Mouse (Mus musculus) liver, postnatal 0 days (tissue): ENCODE results near the gene Aig1. TPM values are rescaled to one million over a fixed set of nuclear protein-coding genes. Genes with fewer than 3 reads are reported as not detected.
A peak's percentile ranks its signal among the peaks of the same experiment; 100 is the strongest.
"Not testable (repeated sequence)": the region's sequence is repeated elsewhere in the genome, so short reads cannot be mapped to it uniquely, and the experiment has no call there.

Experiments used
- ATAC-seq: fragments of 200-750 bp; cut with Nextera tagmentation; 2 replicates; pipeline ENCODE4 v1.8.0; 2017; ENCODE audit warnings: mild to moderate bottlenecking, moderate library complexity
- DNase-seq: peaks from one replicate; pipeline ENCODE4 v3.0.0-alpha.2; 2016
- H3K27ac ChIP-seq: fragments of 300-500 bp; sonication (generic); 2 replicates; pipeline ENCODE4 v1.5.1; 2014; ENCODE audit warnings: antibody characterized with exemption, moderate library complexity, mild to moderate bottlenecking, low read depth
- H3K27me3 ChIP-seq: fragments of 300-500 bp; sonication (generic); 2 replicates; pipeline ENCODE4 v1.6.1; 2014; ENCODE audit warnings: low read length, control low read depth, mixed read lengths; ENCODE audit not compliant: insufficient read depth
- H3K36me3 ChIP-seq: fragments of 300-500 bp; sonication (generic); replicated peaks from 2 replicates; pipeline ENCODE4 v1.6.1; 2014; ENCODE audit warnings: mild to moderate bottlenecking, control low read depth, low read length, moderate library complexity, mixed read lengths; ENCODE audit not compliant: insufficient read depth
- H3K4me1 ChIP-seq: fragments of 300-500 bp; sonication (generic); 2 replicates; pipeline ENCODE4 v1.6.1; 2014; ENCODE audit warnings: antibody characterized with exemption, mild to moderate bottlenecking, control low read depth; ENCODE audit not compliant: insufficient read depth
- H3K4me2 ChIP-seq: fragments of 300-500 bp; sonication (generic); 2 replicates; pipeline ENCODE4 v1.6.1; 2014; ENCODE audit warnings: low read depth, mild to moderate bottlenecking, low read length, moderate library complexity, mixed read lengths
- H3K4me3 ChIP-seq: fragments of 300-500 bp; sonication (generic); 2 replicates; pipeline ENCODE4 v1.5.1; 2014; ENCODE audit warnings: low read depth, low read length
- H3K9ac ChIP-seq: fragments of 300-500 bp; sonication (generic); replicated peaks from 2 replicates; pipeline ENCODE4 v1.6.1; 2014; ENCODE audit warnings: mild to moderate bottlenecking, moderate library complexity
- H3K9me3 ChIP-seq: fragments of 300-500 bp; sonication (generic); 2 replicates; pipeline ENCODE4 v1.6.1; 2016; ENCODE audit warnings: mild to moderate bottlenecking, control low read depth, low read length, mixed read lengths
- CTCF ChIP-seq: sonication (generic); IDR thresholded peaks from 2 replicates; pipeline ENCODE4 v1.5.1; 2016; ENCODE audit warnings: antibody characterized with exemption, low read depth
- EP300 ChIP-seq: IDR thresholded peaks from 2 replicates; pipeline ENCODE4 v1.6.1; 2016; ENCODE audit warnings: antibody characterized with exemption, low read depth, mild to moderate bottlenecking
- WGBS: fragments of 180-500 bp; shearing (Covaris S2); extraction: QIAGEN DNeasy Blood & Tissue Kit; methylation state at CpG from one replicate; pipeline ENCODE4 v1.1.7; 2014; ENCODE audit not compliant: insufficient replicate concordance; 5-methylcytosine and 5-hydroxymethylcytosine counted together
- polyA plus RNA-seq: library from polyadenylated mRNA; unstranded; fragments of >200 nt; fragmentation: Nextera tagmentation; extraction: Ambion mirVana; gene quantifications from 2 replicates; pipeline ENCODE4 v1.2.1, GENCODE M21; 2015

The Aig1 gene
- polyA plus RNA-seq, result 24.6 and 27.6 TPM in 2 replicates

GRCm38 (mm10) chr10:13868371-13869321 lies at the start of gene Aig1:
Gene Aig1, minus strand, starts transcription at chr10:13868980.
- Histone ChIP-seq H3K4me2 (peak within 1 kb of the TSS; percentile 80), H3K9me3 (no peaks in the 10 kb centered on the region), H3K4me1 (peaks cover 20% of the 10 kb centered on the region), H3K9ac (peak within 1 kb of the TSS; percentile 64), H3K27ac (peak within 1 kb of the TSS; percentile 90), H3K36me3 (no peaks in the 10 kb centered on the region), H3K4me3 (peak within 1 kb of the TSS; percentile 67), H3K27me3 (no peaks in the 10 kb centered on the region)
- TF ChIP-seq EP300 (no peak), CTCF (no peak)
- DNase-seq (peak; percentile 80), ATAC-seq (peak; percentile 86)
- 5% methylated on average over 29 of the region's 77 CpGs for WGBS

DNA sequence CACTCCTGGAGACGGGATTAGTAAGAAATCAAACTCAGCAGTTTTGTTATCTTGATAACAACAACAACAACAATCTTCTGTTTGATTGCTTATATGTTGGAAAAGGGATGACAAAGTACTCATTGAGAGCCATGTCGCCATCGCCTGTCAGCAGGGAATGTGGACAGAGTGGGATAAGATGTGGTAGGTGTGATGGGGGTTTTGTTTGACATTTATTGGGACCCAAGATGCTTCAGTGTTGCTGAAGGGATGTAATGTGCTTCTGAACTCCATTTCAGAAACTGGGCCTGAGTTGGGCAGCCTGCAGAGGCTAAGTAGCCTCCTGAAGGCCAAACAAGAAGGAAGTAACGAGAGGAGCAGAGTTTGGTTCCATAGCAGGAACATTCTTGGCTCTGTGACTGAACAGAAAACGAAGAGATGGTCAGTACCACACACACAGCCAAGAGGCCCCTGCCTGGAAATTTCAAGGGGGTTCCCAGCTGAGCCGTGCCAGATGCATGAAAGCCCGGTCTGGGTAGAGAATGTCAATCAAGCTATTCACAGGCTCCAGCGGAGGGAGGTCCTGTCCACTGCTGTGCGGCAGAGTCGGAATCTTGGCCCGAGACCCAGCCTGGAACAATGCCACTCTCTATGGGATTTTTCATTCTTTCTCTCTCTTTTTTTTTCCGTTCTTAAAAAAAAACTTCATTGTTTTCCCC lies 48.0 kb upstream of the Aig1 start:
- TF ChIP-seq EP300, result no peak
- no peak for TF ChIP-seq CTCF
- Histone ChIP-seq H3K4me2 (no peak overlapping the region), H3K36me3 (no peaks in the 10 kb centered on the region), H3K9ac (no peak overlapping the region), H3K9me3 (no peaks in the 10 kb centered on the region), H3K4me3 (no peak overlapping the region), H3K4me1 (no peaks in the 10 kb centered on the region), H3K27ac (no peak overlapping the region), H3K27me3 (no peaks in the 10 kb centered on the region)
- DNase-seq (no peak), ATAC-seq (no peak)
- 68% methylated on average over 12 of the region's 12 CpGs for WGBS

- Histone ChIP-seq H3K9me3 (no peaks in the 10 kb centered on the region), H3K27ac (no peak overlapping the region), H3K4me1 (no peaks in the 10 kb centered on the region), H3K4me2 (no peak overlapping the region), H3K4me3 (no peak overlapping the region), H3K9ac (no peak overlapping the region), H3K36me3 (no peaks in the 10 kb centered on the region), H3K27me3 (no peaks in the 10 kb centered on the region)
- TF ChIP-seq CTCF, result no peak
- no peak for TF ChIP-seq EP300
- WGBS, result 79% methylated on average over 3 of the region's 3 CpGs
- no peak for DNase-seq
- ATAC-seq, result no peak
Observed at GRCm38 (mm10) chr10:13915211-13915610, 46.4 kb upstream of the Aig1 start.

DNA sequence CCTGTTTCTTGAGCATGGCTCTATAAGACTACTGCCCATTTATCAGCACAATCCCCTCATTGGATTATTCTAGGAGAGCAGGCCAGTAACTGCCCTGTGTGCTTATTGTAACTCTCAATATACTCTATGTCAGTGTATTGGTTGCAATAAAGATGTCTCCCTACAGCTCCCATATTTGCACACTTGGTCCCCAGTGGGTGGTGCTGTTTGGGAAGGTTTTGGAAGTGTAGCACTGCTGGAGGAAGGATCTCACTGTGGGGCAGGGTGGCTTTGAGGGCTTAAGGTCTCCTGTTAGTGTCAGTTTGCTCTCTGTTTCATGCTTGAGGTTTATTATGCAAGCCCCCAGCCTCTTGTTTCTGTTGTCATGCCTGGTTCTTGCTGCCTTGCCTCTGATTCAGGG lies 44.9 kb upstream of the Aig1 start:
- H3K4me3 ChIP-seq, result no peak overlapping the region
- ATAC-seq (no peak), DNase-seq (no peak)
- peak; percentile 46 for TF ChIP-seq CTCF
- no peak for TF ChIP-seq EP300
- no peaks in the 10 kb centered on the region for H3K36me3 ChIP-seq
- H3K9ac ChIP-seq, result no peak overlapping the region
- no peaks in the 10 kb centered on the region for H3K27me3 ChIP-seq
- no peaks in the 10 kb centered on the region for H3K9me3 ChIP-seq
- H3K4me1 ChIP-seq, result no peaks in the 10 kb centered on the region
- no peak overlapping the region for H3K4me2 ChIP-seq
- H3K27ac ChIP-seq, result no peak overlapping the region

- no peak overlapping the region for H3K4me2 ChIP-seq
- WGBS, result 60% methylated on average over 8 of the region's 8 CpGs
- no peaks in the 10 kb centered on the region for H3K4me1 ChIP-seq
- H3K36me3 ChIP-seq, result no peaks in the 10 kb centered on the region
- no peak overlapping the region for H3K27ac ChIP-seq
- DNase-seq (no peak), ATAC-seq (no peak)
- H3K4me3 ChIP-seq, result no peak overlapping the region
- peaks cover 3% of the 10 kb centered on the region; the same call in 1 of the 2 replicates for H3K9me3 ChIP-seq
- no peaks in the 10 kb centered on the region for H3K27me3 ChIP-seq
- TF ChIP-seq EP300 (no peak), CTCF (no peak)
- no peak overlapping the region for H3K9ac ChIP-seq
Observed at GRCm38 (mm10) chr10:13906261-13906741, 37.5 kb upstream of the Aig1 start.

GRCm38 (mm10) chr10:13905618-13906017 lies 36.8 kb upstream of the Aig1 start:
- TF ChIP-seq CTCF (no peak), EP300 (no peak)
- no peak overlapping the region for H3K4me2 ChIP-seq

DNA sequence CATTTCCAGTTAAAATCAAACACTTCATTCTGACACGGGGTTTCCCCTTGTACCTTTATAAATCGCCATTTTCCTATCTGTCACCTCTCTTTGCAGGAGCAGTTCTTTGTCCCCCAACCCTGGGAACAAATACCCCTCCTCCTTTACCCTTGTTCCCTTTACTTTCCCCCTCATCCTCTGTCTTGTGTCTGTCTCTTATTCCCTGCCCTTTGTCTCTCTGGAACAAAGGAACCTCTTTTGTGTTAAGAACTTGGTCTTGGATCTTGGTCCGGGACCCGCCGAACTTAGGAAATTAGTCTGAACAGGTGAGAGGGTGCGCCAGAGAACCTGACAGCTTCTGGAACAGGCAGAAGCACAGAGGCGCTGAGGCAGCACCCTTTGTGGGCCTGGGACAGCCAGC lies 24.0 kb upstream of the Aig1 start:
- not testable (repeated sequence) for H3K4me3 ChIP-seq, DNase-seq, H3K9ac ChIP-seq, H3K36me3 ChIP-seq, H3K27ac ChIP-seq, ATAC-seq, H3K4me2 ChIP-seq, H3K4me1 ChIP-seq, H3K27me3 ChIP-seq, H3K9me3 ChIP-seq
- 90% methylated on average over 6 of the region's 7 CpGs for WGBS

More at GRCm38 (mm10) chr10:13905618-13906017, 36.8 kb upstream of the Aig1 start:
- no peak overlapping the region for H3K9ac ChIP-seq
- H3K36me3 ChIP-seq, result no peaks in the 10 kb centered on the region
- ATAC-seq, result no peak
- H3K4me1 ChIP-seq, result no peaks in the 10 kb centered on the region
- no peak overlapping the region for H3K27ac ChIP-seq
- DNase-seq, result no peak
- H3K4me3 ChIP-seq, result no peak overlapping the region
- WGBS, result 81% methylated on average over 9 of the region's 9 CpGs
- peaks cover 3% of the 10 kb centered on the region; the same call in 1 of the 2 replicates for H3K9me3 ChIP-seq
- no peaks in the 10 kb centered on the region for H3K27me3 ChIP-seq
